Mouse (Mus musculus) kidney, postnatal 25 days (tissue): Measurements from ENCODE around the gene Rpl5.

Source experiments
- DNase-seq, 2 experiments: peaks; one replicate each; pipeline ENCODE4 v3.0.0; 2021; ENCODE audit warnings: mixed read lengths in 2 of 2

Gene Rpl5

DNA sequence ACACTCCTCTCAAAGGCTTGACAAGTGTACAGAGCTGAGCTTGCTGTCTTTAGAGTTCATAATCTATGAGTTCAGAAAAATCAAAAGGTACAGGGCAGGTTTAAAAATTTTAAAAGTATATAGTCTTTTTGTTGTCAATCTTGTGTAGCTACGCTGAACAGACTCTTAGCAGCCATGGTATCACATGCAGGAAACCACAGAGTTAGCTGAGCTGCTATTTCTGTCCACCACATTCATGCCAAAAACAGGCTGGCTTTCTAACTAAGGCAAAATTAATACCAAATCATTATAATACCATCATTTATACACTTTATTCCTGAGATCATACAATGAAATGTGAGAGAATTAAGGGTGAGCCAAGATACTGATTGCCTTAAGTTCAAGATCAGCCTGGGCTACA is 46.2 kb downstream of the Rpl5 start:
- no peak for DNase-seq

DNA sequence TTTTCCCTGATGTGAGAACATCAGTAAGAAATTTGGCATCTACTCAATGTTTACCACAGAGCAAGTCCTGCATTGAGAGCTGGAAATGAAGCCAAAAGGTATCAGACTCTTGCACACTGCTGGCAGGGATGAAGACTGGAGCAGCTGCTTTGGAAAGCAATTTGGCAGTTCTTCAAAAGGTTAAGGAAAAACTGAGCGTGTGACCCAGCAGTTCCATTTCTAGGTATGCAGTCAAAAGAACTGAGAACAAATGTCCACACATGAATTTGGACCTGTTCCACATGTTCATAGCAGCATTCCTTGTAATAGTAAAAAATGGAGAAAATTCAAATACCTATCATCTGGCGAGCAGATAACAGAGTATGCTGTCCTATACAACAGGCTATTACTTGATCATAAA is 47.2 kb downstream of the Rpl5 start:
- peak; percentile 51 to 68 for DNase-seq

DNA sequence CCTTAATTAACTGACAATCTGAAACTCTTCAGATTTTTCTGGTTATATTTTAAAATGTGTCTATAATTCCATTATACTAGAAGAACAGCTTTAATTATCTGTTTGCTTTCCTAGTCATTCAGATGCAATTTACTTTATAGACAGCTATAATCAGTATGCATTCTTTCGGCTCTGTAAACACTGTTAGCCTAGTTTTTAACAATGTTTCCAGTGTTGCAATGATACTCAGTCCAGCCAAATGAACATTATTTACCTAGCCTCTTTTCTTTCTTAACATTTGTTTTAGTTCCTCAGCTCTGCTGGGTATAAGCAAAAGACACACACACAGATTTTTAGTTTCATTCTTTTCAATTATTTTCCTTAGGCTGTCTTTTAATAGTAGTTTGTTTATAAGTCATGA is 48.6 kb downstream of the Rpl5 start:
- DNase-seq, result no peak

DNA sequence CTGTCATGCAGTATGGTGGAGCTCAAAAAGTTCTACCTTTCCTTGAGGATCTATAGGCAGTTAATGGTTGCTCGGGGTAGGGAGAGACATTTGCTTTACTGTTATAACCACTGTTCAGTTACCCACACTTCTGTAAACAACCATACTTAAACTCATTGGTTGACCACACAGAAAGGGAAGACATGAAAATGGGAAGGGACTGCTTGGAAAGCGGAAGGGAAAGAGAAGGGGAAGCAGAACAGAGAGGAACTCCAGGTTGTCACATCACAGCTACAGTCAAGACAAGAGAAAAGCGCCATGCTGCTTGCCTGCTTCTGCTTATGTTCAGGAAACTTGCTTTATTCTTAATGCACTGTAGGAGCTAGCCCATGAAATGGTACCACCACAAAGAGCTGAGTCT is 49.3 kb downstream of the Rpl5 start:
- no peak for DNase-seq

DNA sequence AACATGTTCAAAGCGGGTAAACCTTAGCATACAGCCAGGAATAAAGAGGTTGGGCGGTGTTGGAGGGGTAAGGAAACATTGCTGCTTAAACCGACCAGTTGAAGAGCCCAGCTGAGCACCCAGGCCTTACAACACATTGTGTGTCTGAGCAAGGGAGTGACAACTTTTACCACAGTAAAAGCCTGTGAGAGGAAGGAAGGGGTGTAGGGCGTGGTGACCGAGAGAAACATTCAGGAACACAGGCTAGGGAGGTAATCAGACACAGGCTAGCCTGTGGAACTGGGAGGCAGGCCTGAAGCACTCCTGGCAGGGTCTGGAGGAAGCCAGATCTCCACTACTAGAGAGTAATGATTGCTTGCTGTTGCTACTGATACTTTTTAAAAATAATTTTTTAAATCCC is 50.3 kb downstream of the Rpl5 start:
- no peak for DNase-seq
